Mouse (Mus musculus) adrenal gland, adult 2 months (tissue): ENCODE data around the gene Col27a1. TPM values are rescaled to one million over a fixed set of nuclear protein-coding genes. Genes with fewer than 3 reads are reported as not detected.

Experiments used
- DNase-seq: peaks from one replicate; pipeline ENCODE4 v3.0.0; 2021
- microRNA-seq, 2 experiments: library from miRNA; unstranded; fragments of <30 nt; microRNA quantifications; one replicate each; pipeline ENCODE4 v1.2.0; 2021
- polyA plus RNA-seq: library from polyadenylated mRNA; depleted of rRNA; stranded (reverse); fragments of >200 nt; gene quantifications from 2 replicates; pipeline ENCODE4 v1.2.3, GENCODE M21; 2012; rRNA removed
- total RNA-seq, 2 experiments: library from RNA; stranded (reverse); gene quantifications; 2 replicates each; pipeline ENCODE4 v1.2.3; 2021

Col27a1 gene
- total and polyA plus RNA-seq, 3 experiments: 8.4 to 13.0 (median 12.9) TPM

- no peak for DNase-seq
Measured at GRCm38 (mm10) chr4:63374331-63374730, 160.5 kb downstream of the Col27a1 start.

- no peak for DNase-seq
Measured at GRCm38 (mm10) chr4:63375367-63375766, 161.6 kb downstream of the Col27a1 start.

GRCm38 (mm10) chr4:63377483-63377882, 163.7 kb downstream of the Col27a1 start:
- no peak for DNase-seq

- DNase-seq: no peak
Measured at GRCm38 (mm10) chr4:63382676-63383369, 169.0 kb downstream of the Col27a1 start.

- no peak for DNase-seq
Measured at GRCm38 (mm10) chr4:63383474-63383873, 169.7 kb downstream of the Col27a1 start.

- DNase-seq: no peak
Measured at GRCm38 (mm10) chr4:63384262-63384661, 170.5 kb downstream of the Col27a1 start.

Small RNA genes lying within 50 kb of the gene (microRNA-seq; reads per million reads assigned to microRNA genes)
- gene Mir455: 1,949 to 2,964 reads per million in 2 experiments

Other genes with a start within 250 kb of the Col27a1 start
- 1 to 10 TPM; 2.2 to 4.9 TPM for gene Zfp618, start 248.4 kb upstream of the Col27a1 start, total RNA-seq
- gene Zfp618, start 248.4 kb upstream of the Col27a1 start, polyA plus RNA-seq: 2.5 TPM in 2 replicates
- gene Ambp, start 59.2 kb upstream of the Col27a1 start, total RNA-seq: 1 to 10 TPM in 1 of 2 experiments, under 1 TPM in 1; 0.38 to 7.1 TPM
- 0.61 TPM in 1 of 2 replicates, not detected in the other for gene Ambp, start 59.2 kb upstream of the Col27a1 start, polyA plus RNA-seq
- gene Kif12, start 41.9 kb upstream of the Col27a1 start, total RNA-seq: not detected
- 0.26 TPM in 1 of 2 replicates, not detected in the other for gene Kif12, start 41.9 kb upstream of the Col27a1 start, polyA plus RNA-seq
- 10 to 100 TPM; 38.2 to 61.8 TPM for gene Orm1, start 130.6 kb downstream of the Col27a1 start, total RNA-seq
- 13.8 and 18.0 TPM in 2 replicates for gene Orm1, start 130.6 kb downstream of the Col27a1 start, polyA plus RNA-seq
- 10 to 100 TPM; 11.7 to 12.3 TPM for gene Orm3, start 142.2 kb downstream of the Col27a1 start, total RNA-seq
- 1.8 and 2.2 TPM in 2 replicates for gene Orm3, start 142.2 kb downstream of the Col27a1 start, polyA plus RNA-seq
- gene Orm2, start 148.4 kb downstream of the Col27a1 start, total RNA-seq: 1 to 10 TPM; 3.9 to 8.2 TPM
- gene Orm2, start 148.4 kb downstream of the Col27a1 start, polyA plus RNA-seq: 0.51 and 1.1 TPM in 2 replicates
- 1 to 10 TPM; 3.9 to 4.7 TPM for gene Akna, start 189.3 kb downstream of the Col27a1 start, total RNA-seq
- 5.1 and 5.6 TPM in 2 replicates for gene Akna, start 189.3 kb downstream of the Col27a1 start, polyA plus RNA-seq